Mouse (Mus musculus): ENCODE measurements at regions not wholly inside any gene's neighbourhood (a gene's known extent, or its start where the extent isn't known, plus 50 kb on each side); places are given as distances from the start of the nearest gene placed in this dataset.

DNA sequence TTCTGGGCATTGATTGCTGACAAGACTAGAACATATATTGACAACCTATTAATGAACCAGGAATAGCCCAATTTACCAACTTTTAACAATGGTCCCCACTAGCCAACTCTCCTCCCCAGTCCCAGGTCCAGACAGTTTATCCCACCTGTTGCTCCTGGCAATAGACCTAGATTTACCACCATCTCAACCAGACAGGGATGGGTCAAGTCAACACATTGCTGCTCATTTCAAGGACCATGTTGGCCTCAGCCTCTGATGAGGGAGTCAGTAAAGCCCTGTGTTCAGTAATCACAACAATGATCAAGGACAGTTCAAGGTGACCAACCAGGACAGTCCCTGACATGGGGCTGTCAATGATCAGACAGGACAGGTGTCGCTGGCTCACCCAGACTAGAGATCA, 305.6 kb upstream of the Pabpc6 start:
- no peak for TF ChIP-seq POLR2A (IDR thresholded peaks at IDR 0.05; ENCODE audit: borderline replicate concordance, low read depth, low read length)
- TF ChIP-seq CTCF (IDR thresholded peaks at IDR 0.05; ENCODE audit: low read depth, low read length), result no peak
